Mouse (Mus musculus): ENCODE results near the gene Slc34a2. TPM values are rescaled to one million over a fixed set of nuclear protein-coding genes. Genes with fewer than 3 reads are reported as not detected.

The Slc34a2 gene
- under 1 TPM; 0.05 to 0.36 TPM for total RNA-seq (2021)

DNA sequence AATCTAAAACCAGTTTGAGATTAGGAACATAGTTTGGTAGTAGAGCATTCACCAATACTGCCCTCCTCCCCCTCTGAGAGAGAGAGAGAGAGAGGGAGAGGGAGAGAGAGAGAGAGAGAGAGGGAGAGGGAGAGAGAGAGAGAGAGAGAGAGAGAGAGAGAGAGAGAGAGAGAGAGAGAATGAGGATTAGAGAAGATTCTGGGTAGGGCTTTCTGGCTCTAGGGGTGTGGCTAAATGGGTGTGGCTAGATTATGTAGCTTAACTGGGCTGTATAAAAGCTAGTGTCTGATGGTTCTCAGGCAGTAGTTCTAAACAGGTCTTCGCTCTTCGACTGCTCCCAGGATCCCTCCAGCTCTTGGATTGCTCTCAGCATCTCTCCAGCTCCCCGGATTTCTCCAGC lies at the start of gene Slc34a2:
Slc34a2 (plus strand) TSS at position 301 of the 400 bp plus-strand sequence.
- intact Hi-C loops (cut with DNase I), result no loop called here
- no peak for DNase-seq (ENCODE audit: low spot score)

GRCm38 (mm10) chr5:52990687-52991341 lies 47.1 kb upstream of the Slc34a2 start:
- intact Hi-C loops (cut with DNase I), result no loop called here
- DNase-seq (ENCODE audit: low spot score), result no peak

GRCm38 (mm10) chr5:52992210-52992897 lies 45.5 kb upstream of the Slc34a2 start:
- DNase-seq (ENCODE audit: low spot score), result no peak
- intact Hi-C loops (cut with DNase I), result no loop called here

- DNase-seq (ENCODE audit: low spot score), result no peak
- intact Hi-C loops (cut with DNase I), result no loop called here
Observed at GRCm38 (mm10) chr5:52993490-52994282, 44.2 kb upstream of the Slc34a2 start.

DNA sequence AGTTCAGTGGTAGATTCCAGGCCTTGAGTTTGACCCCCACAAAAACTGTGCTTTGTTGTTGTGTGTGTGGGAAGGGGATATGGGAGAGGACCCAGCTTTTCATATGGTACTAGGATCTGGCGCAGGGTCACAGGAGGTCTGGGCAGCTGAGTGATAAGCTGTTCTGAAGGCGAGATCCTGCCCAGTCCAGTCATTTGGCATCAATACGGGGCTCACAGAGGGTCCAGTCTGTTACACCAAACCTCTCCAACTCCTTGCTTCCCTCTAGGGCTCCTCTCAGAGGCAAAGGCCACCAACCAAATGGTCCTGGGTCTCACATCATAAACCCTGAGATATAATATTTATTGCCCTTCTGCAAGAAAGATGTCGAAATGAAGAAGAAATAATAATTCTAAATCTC lies 42.4 kb upstream of the Slc34a2 start:
- DNase-seq (ENCODE audit: low spot score), result no peak
- intact Hi-C loops (cut with DNase I), result no loop called here

- intact Hi-C loops (cut with DNase I), result no loop called here
Observed at GRCm38 (mm10) chr5:52996145-52996544, 41.7 kb upstream of the Slc34a2 start.

GRCm38 (mm10) chr5:52996601-52997000 lies 41.3 kb upstream of the Slc34a2 start:
- intact Hi-C loops (cut with DNase I), result no loop called here
- no peak for DNase-seq (ENCODE audit: low spot score)

More at GRCm38 (mm10) chr5:52996145-52996544, 41.7 kb upstream of the Slc34a2 start:
- no peak for DNase-seq (ENCODE audit: low spot score)

DNA sequence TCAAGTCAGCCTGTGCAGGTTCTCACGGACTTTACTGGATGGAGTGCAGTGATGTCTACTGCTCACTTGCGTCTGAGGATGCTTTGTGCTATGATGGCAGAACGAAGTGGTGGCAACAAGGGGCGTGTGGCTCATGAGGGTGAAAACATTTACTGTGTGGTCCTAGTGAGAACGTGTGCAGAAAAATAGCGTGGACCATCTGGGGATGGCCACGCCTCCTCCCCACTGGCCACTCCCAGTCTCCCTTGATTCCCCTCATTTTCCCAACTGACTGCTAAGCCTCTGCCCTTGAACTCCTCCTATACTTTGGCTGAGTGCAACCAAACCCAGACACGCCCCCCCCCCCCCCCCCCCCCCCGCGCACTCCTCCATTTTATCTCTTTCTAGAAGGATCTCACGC lies 40.8 kb upstream of the Slc34a2 start:
- intact Hi-C loops (cut with DNase I), result no loop called here
- no peak for DNase-seq (ENCODE audit: low spot score)

DNA sequence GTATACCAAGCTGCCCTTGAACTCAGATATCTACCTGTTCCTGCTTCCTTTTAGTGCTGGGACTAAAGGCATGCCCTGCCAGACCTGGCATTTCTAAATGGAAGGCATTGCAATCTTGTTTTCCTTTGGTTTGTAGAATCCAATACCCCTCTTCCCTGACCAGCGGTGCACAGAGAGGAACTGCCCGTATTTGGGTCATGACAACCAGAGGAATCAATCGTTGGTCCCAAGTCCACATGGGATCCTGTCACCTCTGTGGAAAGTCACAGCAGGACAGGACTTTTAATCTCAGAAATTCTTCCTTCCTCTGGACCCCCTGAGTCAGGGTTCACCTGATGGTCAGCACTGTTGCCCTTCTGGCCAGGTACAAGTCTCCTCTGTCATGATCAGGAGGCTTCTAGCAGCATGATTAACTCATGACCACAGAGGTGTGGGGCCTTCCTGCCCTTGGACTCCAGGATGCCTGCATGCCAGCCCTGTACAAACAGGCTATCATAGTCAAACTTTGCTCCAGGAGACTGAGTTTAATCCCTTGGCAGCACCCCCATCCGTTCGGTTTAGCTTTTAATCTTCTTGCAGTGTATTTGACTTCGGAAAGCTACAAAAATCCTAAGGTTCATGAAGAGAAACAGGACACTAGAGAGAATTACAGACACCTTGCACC lies 39.7 kb upstream of the Slc34a2 start:
- intact Hi-C loops (cut with DNase I), result no loop called here
- DNase-seq (ENCODE audit: low spot score), result no peak

DNA sequence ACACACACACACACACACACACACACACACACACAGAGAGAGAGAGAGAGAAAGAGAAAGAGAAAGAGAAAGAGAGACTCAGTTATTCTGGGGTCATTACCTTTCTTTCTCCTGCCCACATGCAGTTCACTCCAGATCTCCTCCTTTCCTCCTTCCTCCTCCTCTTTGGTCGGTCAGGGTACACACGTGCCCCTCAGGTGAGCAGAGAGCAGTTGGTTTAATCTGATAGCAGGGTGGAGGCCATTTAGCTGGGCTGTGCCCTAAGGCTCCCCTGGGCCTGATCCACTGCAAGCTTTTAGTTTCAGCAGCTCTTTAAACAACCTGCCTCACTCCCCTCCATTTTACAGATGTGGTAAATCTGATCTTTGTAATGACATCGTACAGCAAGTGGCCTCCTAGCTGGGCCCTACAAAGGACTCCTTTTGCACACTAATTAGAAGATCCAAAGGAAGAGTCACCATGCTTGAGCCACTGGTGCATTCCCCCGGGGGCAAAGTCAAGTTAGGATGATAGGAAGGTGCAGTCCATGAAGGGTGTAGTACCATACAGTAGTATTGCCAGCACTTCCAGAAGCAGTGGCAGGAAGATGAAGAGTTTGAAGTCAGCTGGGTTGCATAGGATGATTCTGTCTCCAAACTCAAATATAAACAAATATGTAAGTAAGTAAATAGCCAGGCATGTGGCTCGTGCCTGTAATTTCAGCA lies 37.6 kb upstream of the Slc34a2 start:
- no peak for DNase-seq (ENCODE audit: low spot score)
- intact Hi-C loops (cut with DNase I), result no loop called here

DNA sequence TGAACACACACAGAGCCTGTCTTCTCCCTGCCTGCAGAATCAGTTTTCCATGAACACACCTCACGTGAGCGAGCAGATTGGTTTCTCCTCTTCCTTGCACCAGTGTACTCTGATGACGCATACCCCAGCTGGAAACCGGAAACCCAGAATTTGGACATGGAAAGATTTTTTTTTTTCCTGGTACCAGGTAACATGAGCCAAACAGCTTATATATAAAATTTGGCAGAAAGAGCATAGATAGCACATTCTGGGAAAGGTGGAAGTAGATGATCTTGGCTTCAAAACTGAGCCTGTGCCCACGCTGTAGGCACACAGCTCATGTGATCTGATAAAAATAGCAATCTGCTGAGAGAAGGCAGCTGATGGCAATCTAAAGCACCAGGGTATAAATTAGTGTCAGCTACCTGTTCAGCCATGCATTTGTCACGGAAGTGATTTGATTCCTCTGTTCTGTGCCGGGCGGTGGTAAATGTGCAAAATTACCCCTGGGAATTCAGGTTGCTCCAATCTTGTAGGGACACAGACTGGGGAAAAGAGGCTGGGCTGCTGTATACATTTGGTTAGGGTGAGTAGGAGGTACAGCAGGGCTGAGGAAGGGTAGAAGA lies 35.2 kb upstream of the Slc34a2 start:
- DNase-seq (ENCODE audit: low spot score), result no peak
- intact Hi-C loops (cut with DNase I), result no loop called here

- DNase-seq (ENCODE audit: low spot score), result no peak
- intact Hi-C loops (cut with DNase I), result no loop called here
Observed at GRCm38 (mm10) chr5:53003495-53003894, 34.4 kb upstream of the Slc34a2 start.

DNA sequence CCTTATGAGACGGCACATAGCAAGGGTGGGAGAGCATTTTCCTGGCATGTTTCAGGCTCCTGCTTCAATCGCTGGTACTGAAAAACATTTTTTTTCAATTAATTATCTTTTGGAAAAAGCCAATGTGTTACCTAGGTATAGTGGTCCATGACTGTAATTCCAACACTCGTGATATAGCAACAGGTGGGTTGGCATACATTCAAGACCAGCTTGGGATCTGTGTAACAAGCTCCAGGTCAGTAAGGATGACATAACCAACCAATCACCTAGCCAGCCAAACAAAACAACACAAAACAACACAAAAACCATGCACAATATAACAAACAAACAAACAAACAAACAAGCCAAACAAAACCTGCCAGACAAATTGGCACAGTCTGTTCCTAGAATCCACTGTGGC lies 33.9 kb upstream of the Slc34a2 start:
- no peak for DNase-seq (ENCODE audit: low spot score)
- intact Hi-C loops (cut with DNase I), result no loop called here

DNA sequence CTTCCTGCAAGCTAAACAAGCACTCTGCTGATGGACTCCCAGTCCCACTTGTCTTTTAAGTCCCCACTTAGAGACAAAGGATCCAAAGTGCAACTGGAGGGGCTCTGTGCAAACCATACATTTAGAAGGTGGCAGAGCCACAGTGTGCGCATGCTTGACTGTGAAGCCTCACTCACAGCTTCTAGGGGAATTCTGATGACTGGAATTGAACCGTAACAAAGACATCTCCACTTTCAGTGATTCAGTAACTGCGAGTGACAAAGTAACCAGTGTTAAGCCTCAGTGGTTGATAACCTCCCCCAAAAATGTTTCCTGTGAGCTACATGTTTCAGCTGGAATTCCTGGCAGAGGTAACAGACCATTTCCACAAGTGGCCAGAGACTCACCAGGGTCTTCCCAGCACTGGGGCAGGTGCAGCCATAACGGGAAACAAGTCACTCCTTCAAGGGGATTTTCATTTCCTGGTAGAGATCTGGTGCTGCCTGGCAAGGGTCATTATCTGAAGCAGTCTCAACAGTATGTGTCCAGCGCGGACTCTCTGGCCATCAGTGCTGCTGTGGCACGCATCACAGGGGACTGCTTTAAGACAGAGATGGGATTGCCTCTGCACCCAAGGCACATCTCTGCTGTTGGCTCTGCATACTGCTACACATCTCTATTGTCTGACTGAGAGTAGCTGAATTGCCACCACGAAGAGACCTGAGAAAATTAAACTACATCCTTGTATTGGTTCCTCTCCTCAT lies 28.7 kb upstream of the Slc34a2 start:
- DNase-seq (ENCODE audit: low spot score), result no peak
- intact Hi-C loops (cut with DNase I), result no loop called here

DNA sequence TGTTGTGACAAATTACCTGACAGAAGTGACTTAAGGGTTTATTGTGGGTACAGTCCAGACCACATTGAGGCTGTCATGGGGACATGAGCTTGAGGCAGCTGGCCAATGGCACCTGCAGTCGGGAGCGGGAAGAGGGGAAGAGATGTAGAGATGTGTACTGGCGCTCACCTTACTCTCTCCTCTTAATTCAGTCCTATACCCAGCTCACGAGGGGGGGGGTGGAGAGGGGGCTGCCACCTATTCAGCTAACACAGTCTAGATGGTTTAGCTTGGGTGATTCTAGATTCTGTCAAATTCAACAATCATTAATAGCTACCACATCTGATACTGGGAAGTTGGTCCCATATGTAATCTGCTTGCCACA lies 28.1 kb upstream of the Slc34a2 start:
- intact Hi-C loops (cut with DNase I), result no loop called here

DNA sequence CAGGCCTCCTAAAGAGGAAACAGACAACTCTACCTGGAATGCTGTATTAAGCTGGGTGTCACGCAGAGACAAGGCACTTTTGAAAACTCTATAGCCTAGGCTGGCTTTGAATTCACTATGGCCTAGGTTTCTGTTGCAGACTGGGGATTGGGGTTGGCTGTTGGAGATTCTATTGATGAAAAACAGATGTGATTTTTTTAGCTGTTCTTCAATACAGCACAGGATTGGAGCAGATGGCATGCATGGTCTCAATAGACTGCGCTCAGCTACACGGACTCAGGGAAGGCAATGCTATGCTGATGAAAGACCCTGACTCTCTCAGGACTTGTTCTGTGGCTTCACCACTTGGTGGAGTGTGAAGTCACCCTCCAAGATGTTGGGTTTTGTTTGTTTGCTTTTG lies 26.6 kb upstream of the Slc34a2 start:
- DNase-seq (ENCODE audit: low spot score), result no peak
- intact Hi-C loops (cut with DNase I), result no loop called here

More for the DNA sequence above, 28.1 kb upstream of the Slc34a2 start:
- no peak for DNase-seq (ENCODE audit: low spot score)

DNA sequence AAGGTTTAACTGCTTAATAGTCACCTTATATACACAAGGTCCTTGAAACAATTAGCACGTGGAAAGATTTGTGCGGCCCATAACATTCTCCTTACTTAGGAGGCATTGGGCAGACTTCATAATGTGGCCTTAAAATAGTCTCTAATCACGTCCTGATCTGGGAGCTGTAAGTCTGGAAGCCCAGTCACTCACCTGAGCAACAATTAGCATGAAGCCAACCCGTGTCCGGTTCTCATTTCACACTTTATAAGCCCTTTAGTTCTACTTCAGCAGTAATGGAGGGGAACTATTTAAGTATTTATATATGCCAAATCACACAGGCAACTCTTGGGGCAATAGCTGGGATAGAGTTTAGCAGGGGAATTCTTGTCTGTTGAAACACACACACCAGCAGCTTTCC lies 21.3 kb upstream of the Slc34a2 start:
- intact Hi-C loops (cut with DNase I), result no loop called here
- DNase-seq (ENCODE audit: low spot score), result no peak

DNA sequence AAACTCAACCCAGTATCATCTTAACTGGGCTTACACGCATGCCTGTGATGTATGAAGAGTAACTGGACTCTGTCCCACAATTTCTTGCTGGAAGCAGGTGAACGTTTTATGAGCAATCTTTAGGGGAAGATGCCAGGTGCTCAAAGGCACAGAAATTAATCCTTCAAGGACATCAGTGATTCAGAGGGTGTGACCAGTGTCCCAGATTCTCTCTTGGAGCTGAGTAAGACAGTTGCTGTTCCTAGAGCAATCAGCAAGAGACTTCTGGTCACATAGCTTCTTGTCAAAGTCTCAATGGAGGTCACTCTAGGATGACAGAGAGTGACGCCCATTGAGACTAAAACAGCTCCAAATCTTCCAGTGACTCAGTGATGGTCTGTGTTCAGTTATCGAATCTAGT lies 19.6 kb upstream of the Slc34a2 start:
- no peak for DNase-seq (ENCODE audit: low spot score)
- intact Hi-C loops (cut with DNase I), result no loop called here

GRCm38 (mm10) chr5:53023432-53023831 lies 14.4 kb upstream of the Slc34a2 start:
- intact Hi-C loops (cut with DNase I), result no loop called here
- DNase-seq (ENCODE audit: low spot score), result no peak
